Comparison of ENCODE assay signal across 8 mouse cellular contexts in the genomic region with DNA sequence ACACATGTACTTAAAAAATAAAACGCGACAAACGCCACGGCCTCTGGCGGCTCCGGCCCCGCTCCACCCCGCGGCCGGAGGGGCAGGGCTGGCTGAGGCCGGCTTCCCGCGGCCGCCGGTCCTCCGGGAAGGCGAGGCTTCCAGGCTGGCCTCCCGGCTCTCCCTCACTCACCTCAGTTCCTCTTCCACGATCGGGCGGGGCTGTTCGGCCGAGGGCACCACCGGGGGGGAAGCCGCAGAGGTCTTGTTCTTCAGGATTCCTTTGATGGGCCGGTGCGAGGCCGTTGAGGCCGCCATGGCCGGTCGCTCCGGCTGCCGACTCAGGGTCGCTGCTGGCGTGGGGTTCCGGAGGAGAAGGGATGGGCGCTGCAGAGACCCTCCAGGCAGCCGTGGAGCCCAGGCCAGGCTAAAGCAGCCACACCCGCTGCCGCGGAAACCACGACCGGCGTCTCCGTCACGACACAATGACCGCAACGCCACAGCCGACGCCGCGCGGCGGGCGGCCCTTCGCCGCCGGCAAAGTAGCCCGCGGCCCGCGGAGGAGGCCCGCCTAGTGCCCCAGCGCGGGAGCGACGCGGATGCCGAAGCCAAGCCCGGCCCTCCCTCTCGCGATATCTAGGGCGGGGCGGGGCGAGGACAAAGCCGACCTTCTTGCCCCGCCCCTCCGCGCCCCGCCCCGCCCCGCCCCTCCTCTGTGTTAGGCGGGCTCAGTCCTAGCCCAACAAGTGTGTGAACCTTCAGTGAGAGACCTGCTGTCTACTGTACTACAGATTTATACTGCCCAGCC. TPM values are rescaled to one million over a fixed set of nuclear protein-coding genes. Genes with fewer than 3 reads are reported as not detected.
A peak's percentile ranks its signal among the peaks of the same experiment; 100 is the strongest.
DNase-seq lines count a peak whose midpoint lies in the region; ATAC-seq and TF ChIP-seq lines count a peak whose summit lies in the region.

TSS of gene Ppp1r2 (minus strand) at position 604 of the 787 bp plus-strand sequence.

- no peaks in the 10 kb centered on the region for H3K36me3 ChIP-seq in hindbrain, embryonic 16.5 days (ENCODE audit: control insufficient read depth, insufficient read depth, low read length)

- peak; percentile 80 to 91 for DNase-seq in cerebellum, postnatal 4 days (ENCODE audit: low spot score in 2 of 2)
- peak; percentile 97 for DNase-seq in gastrocnemius, adult 2 months
- DNase-seq in left cerebral cortex, adult 2 months (ENCODE audit: extremely low spot score in 1 of 2, low spot score in 2 of 2) = peak; percentile 89 to 90
- DNase-seq in right cerebral cortex, adult 18-20 months = peak; percentile 90
- DNase-seq in urinary bladder, adult 2 months (ENCODE audit: low spot score) = peak; percentile 94

- H3K9me3 ChIP-seq in hindbrain, embryonic 16.5 days (ENCODE audit: control insufficient read depth, low read length) = no peaks in the 10 kb centered on the region

- peak within 1 kb of the TSS; percentile 94 for H3K9ac ChIP-seq in hindbrain, embryonic 16.5 days (ENCODE audit: low read depth, low read length)

- no peaks in the 10 kb centered on the region for H3K27me3 ChIP-seq in hindbrain, embryonic 16.5 days (replicated peaks; ENCODE audit: control insufficient read depth, insufficient read depth, low read length)

- H3K4me3 ChIP-seq in gastrocnemius, adult 2 months = peak within 1 kb of the TSS; percentile 92
- peak within 1 kb of the TSS; percentile 89 for H3K4me3 ChIP-seq in hindbrain, embryonic 16.5 days (ENCODE audit: low read length)
- H3K4me3 ChIP-seq in left cerebral cortex, adult 2 months = peak within 1 kb of the TSS; percentile 92

- H3K27ac ChIP-seq in gastrocnemius, adult 2 months = peak within 1 kb of the TSS; percentile 98
- H3K27ac ChIP-seq in hindbrain, embryonic 16.5 days (ENCODE audit: low read depth, low read length) = peak within 1 kb of the TSS; percentile 88
- H3K27ac ChIP-seq in left cerebral cortex, adult 2 months = peak within 1 kb of the TSS; percentile 91

- H3K4me2 ChIP-seq in hindbrain, embryonic 16.5 days (ENCODE audit: low read length) = peak within 1 kb of the TSS; percentile 75

- H3K4me1 ChIP-seq in hindbrain, embryonic 16.5 days (ENCODE audit: control insufficient read depth, insufficient read depth, low read depth, low read length) = peaks cover 22% of the 10 kb centered on the region

- intact Hi-C loops in gastrocnemius, adult 2 months (cut with DNase I) = loop anchor here (5.0 kb wide), 3 partner anchors 52 to 78 kb away; no protein-coding TSS in a partner anchor
- intact Hi-C loops in left cerebral cortex, adult 2 months (cut with DNase I) = loop anchor here (1.0 kb wide), 2 partner anchors 72 to 74 kb away; partner anchors contain the start of gene Acap2

- peak; percentile 33; the same call in 1 of the 2 replicates for TF ChIP-seq CTCF in gastrocnemius, adult 2 months (IDR thresholded peaks at IDR 0.05)
- peak; percentile 39 for TF ChIP-seq CTCF in left cerebral cortex, adult 2 months (IDR thresholded peaks at IDR 0.05)

- under 1% methylated on average over 53 of the region's 83 CpGs for WGBS in hindbrain, embryonic 16.5 days

- peak; percentile 94 for ATAC-seq in activated CD4-positive, CD25-positive, alpha-beta regulatory T cell, adult 4 months
- ATAC-seq in hindbrain, embryonic 16.5 days = peak; percentile 97
- ATAC-seq in megakaryocyte, adult 5-6 weeks (ENCODE audit: poor library complexity, severe bottlenecking) = peak; percentile 98

RNA-seq across cellular contexts. Expression of gene Ppp1r2, which starts in this region (rescaled TPM):
- polyA plus RNA-seq in activated CD4-positive, CD25-positive, alpha-beta regulatory T cell, adult 4 months (2017; shearing (Covaris generic)) = 10 to 100 TPM; 20.3 to 20.8 TPM
- total RNA-seq in gastrocnemius, adult 2 months (2021) = 10 to 100 TPM; 78.9 to 89.0 TPM
- polyA plus RNA-seq in hindbrain, embryonic 16.5 days (2015; fragmentation: Nextera tagmentation; extraction: Ambion mirVana) = 95.0 and 95.9 TPM in 2 replicates
- total RNA-seq in left cerebral cortex, adult 2 months (2021) = 100 to 1,000 TPM in 1 of 2 experiments, 10 to 100 TPM in 1; 92.8 to 107 TPM
- 85.4 and 90.2 TPM in 2 replicates for total RNA-seq in megakaryocyte, adult 5-6 weeks (2015)
- total RNA-seq in megakaryocyte, adult 5-6 weeks (2017) = 58.6 and 59.5 TPM in 2 replicates
- polyA plus RNA-seq in urinary bladder, adult 2 months (2012; rRNA removed) = 72.3 and 91.1 TPM in 2 replicates

Comparison
In these comparisons a context has a peak if more than half of its experiments do, and no peak if none do; other contexts are left out.
1. Peak in every context shown above with its lines: DNase-seq, ATAC-seq, H3K4me3 ChIP-seq and H3K27ac ChIP-seq.